Mouse (Mus musculus): ENCODE results near the gene Dtnbp1. TPM values are rescaled to one million over a fixed set of nuclear protein-coding genes. Genes with fewer than 3 reads are reported as not detected.

Dtnbp1 gene
- polyA plus RNA-seq, 1 experiment from 2014 or later, result 64.0 TPM

GRCm38 (mm10) chr13:44996339-44996738, 5.6 kb downstream of the Dtnbp1 start:
- Histone ChIP-seq H3K9ac (ENCODE audit: low read length) (no peak overlapping the region), H3K4me2 (ENCODE audit: low read length) (no peak overlapping the region), H3K27ac (ENCODE audit: low read depth) (no peak overlapping the region), H3K27me3 (replicated peaks; ENCODE audit: control insufficient read depth, insufficient read depth, low read length) (no peaks in the 10 kb centered on the region), H3K9me3 (ENCODE audit: control insufficient read depth, low read length) (no peaks in the 10 kb centered on the region), H3K4me3 (ENCODE audit: low read depth, low read length) (no peak overlapping the region), H3K36me3 (ENCODE audit: control insufficient read depth, insufficient read depth, low read length) (peaks cover 8% of the 10 kb centered on the region; the same call in 1 of the 2 replicates), H3K4me1 (replicated peaks; ENCODE audit: control insufficient read depth, insufficient read depth, low read length) (peaks cover 5% of the 10 kb centered on the region; the same call in 1 of the 2 replicates)
- 80% methylated on average over 5 of the region's 5 CpGs for WGBS
- ATAC-seq (replicated peaks; ENCODE audit: low FRiP score, low TSS enrichment, low read depth) (no peak), DNase-seq (ENCODE audit: low spot score) (no peak)

GRCm38 (mm10) chr13:44992550-44993205, 9.3 kb downstream of the Dtnbp1 start:
- H3K4me1 ChIP-seq (replicated peaks; ENCODE audit: control insufficient read depth, insufficient read depth, low read length), result no peaks in the 10 kb centered on the region
- H3K36me3 ChIP-seq (ENCODE audit: control insufficient read depth, insufficient read depth, low read length), result peaks cover 23% of the 10 kb centered on the region; the same call in 1 of the 2 replicates
- H3K4me2 ChIP-seq (ENCODE audit: low read length), result no peak overlapping the region
- ATAC-seq (replicated peaks; ENCODE audit: low FRiP score, low TSS enrichment, low read depth) (no peak), DNase-seq (ENCODE audit: low spot score) (no peak)
- H3K9me3 ChIP-seq (ENCODE audit: control insufficient read depth, low read length), result no peaks in the 10 kb centered on the region
- WGBS, result 88% methylated on average over 10 of the region's 10 CpGs
- no peak overlapping the region for H3K9ac ChIP-seq (ENCODE audit: low read length)
- H3K27me3 ChIP-seq (replicated peaks; ENCODE audit: control insufficient read depth, insufficient read depth, low read length), result no peaks in the 10 kb centered on the region
- H3K27ac ChIP-seq (ENCODE audit: low read depth), result no peak overlapping the region
- H3K4me3 ChIP-seq (ENCODE audit: low read depth, low read length), result no peak overlapping the region

DNA sequence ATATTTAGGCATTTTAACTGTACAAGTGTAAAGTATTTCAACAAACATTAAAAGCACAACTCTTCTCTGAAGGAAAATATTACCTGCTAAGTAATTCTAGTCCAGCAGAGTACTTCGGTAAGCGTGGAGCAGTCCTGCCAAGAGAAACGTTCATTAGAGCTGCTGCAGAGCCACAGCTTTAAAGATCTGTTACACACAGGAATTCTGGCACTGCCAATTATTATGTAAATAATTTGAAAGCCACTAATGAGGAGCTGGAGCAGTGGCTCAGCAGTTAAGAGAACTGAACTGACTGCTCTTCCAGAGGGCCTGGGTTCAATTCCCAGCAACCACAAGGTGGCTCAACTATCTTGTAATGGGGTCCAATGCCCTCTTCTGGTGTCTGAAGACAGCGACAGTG, 10.0 kb downstream of the Dtnbp1 start:
- H3K27ac ChIP-seq (ENCODE audit: low read depth), result no peak overlapping the region
- ATAC-seq (replicated peaks; ENCODE audit: low FRiP score, low TSS enrichment, low read depth) (no peak), DNase-seq (ENCODE audit: low spot score) (no peak)
- no peak overlapping the region for H3K4me3 ChIP-seq (ENCODE audit: low read depth, low read length)
- no peaks in the 10 kb centered on the region for H3K4me1 ChIP-seq (replicated peaks; ENCODE audit: control insufficient read depth, insufficient read depth, low read length)
- no peaks in the 10 kb centered on the region for H3K27me3 ChIP-seq (replicated peaks; ENCODE audit: control insufficient read depth, insufficient read depth, low read length)
- no peak overlapping the region for H3K9ac ChIP-seq (ENCODE audit: low read length)
- H3K36me3 ChIP-seq (ENCODE audit: control insufficient read depth, insufficient read depth, low read length), result peaks cover 29% of the 10 kb centered on the region; the same call in 1 of the 2 replicates
- H3K4me2 ChIP-seq (ENCODE audit: low read length), result no peak overlapping the region
- H3K9me3 ChIP-seq (ENCODE audit: control insufficient read depth, low read length), result no peaks in the 10 kb centered on the region
- WGBS, result 87% methylated on average over 4 of the region's 4 CpGs

GRCm38 (mm10) chr13:44990073-44990682, 11.8 kb downstream of the Dtnbp1 start:
- Histone ChIP-seq H3K4me1 (replicated peaks; ENCODE audit: control insufficient read depth, insufficient read depth, low read length) (no peaks in the 10 kb centered on the region; the same call in 1 of the 2 replicates), H3K4me2 (ENCODE audit: low read length) (no peak overlapping the region), H3K9ac (ENCODE audit: low read length) (no peak overlapping the region), H3K4me3 (ENCODE audit: low read depth, low read length) (no peak overlapping the region), H3K36me3 (ENCODE audit: control insufficient read depth, insufficient read depth, low read length) (peaks cover 37% of the 10 kb centered on the region; the same call in 1 of the 2 replicates), H3K9me3 (ENCODE audit: control insufficient read depth, low read length) (no peaks in the 10 kb centered on the region), H3K27ac (ENCODE audit: low read depth) (no peak overlapping the region), H3K27me3 (replicated peaks; ENCODE audit: control insufficient read depth, insufficient read depth, low read length) (no peaks in the 10 kb centered on the region)
- no peak for DNase-seq (ENCODE audit: low spot score)
- ATAC-seq (replicated peaks; ENCODE audit: low FRiP score, low TSS enrichment, low read depth), result no peak
- 88% methylated on average over 7 of the region's 7 CpGs for WGBS

DNA sequence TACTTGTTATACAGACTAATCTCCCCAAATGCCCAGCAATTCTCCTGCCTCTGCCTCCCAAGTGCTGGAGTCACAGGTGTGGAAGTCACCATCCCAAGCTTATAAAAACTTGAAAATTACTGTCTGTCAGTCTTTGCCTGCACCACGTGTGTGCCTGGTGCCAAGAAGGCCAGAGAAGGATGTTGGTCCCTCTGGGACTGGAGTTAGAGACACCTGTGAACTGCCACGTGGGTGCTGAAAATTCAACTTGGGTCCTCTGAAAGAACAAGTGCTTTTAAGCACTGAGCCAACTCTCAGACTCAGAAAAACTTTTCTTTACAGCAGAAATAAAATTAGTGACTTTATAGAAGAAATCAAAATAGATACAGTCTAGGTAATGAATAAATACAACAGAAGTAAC, 15.6 kb downstream of the Dtnbp1 start:
- H3K4me1 ChIP-seq (replicated peaks; ENCODE audit: control insufficient read depth, insufficient read depth, low read length), result no peaks in the 10 kb centered on the region; the same call in 1 of the 2 replicates
- no peak overlapping the region for H3K4me2 ChIP-seq (ENCODE audit: low read length)
- no peak for DNase-seq (ENCODE audit: low spot score)
- H3K9ac ChIP-seq (ENCODE audit: low read length), result no peak overlapping the region
- no peak overlapping the region for H3K27ac ChIP-seq (ENCODE audit: low read depth)
- WGBS, result 67% methylated on average over 2 of the region's 2 CpGs
- no peaks in the 10 kb centered on the region for H3K27me3 ChIP-seq (replicated peaks; ENCODE audit: control insufficient read depth, insufficient read depth, low read length)
- peaks cover 34% of the 10 kb centered on the region for H3K36me3 ChIP-seq (ENCODE audit: control insufficient read depth, insufficient read depth, low read length)
- H3K9me3 ChIP-seq (ENCODE audit: control insufficient read depth, low read length), result no peaks in the 10 kb centered on the region
- no peak for ATAC-seq (replicated peaks; ENCODE audit: low FRiP score, low TSS enrichment, low read depth)
- no peak overlapping the region for H3K4me3 ChIP-seq (ENCODE audit: low read depth, low read length)

- ATAC-seq (replicated peaks; ENCODE audit: low FRiP score, low TSS enrichment, low read depth) (no peak), DNase-seq (ENCODE audit: low spot score) (no peak)
- 67% methylated on average over 2 of the region's 2 CpGs for WGBS
These were observed 16.6 kb downstream of the Dtnbp1 start for GRCm38 (mm10) chr13:44985321-44985720.

GRCm38 (mm10) chr13:44983635-44984401, 18.1 kb downstream of the Dtnbp1 start:
- 83% methylated on average over 5 of the region's 5 CpGs for WGBS
- ATAC-seq (replicated peaks; ENCODE audit: low FRiP score, low TSS enrichment, low read depth) (no peak), DNase-seq (ENCODE audit: low spot score) (no peak)
- Histone ChIP-seq H3K36me3 (ENCODE audit: control insufficient read depth, insufficient read depth, low read length) (peaks cover 27% of the 10 kb centered on the region), H3K27ac (ENCODE audit: low read depth) (no peak overlapping the region), H3K9me3 (ENCODE audit: control insufficient read depth, low read length) (no peaks in the 10 kb centered on the region), H3K4me3 (ENCODE audit: low read depth, low read length) (no peak overlapping the region), H3K9ac (ENCODE audit: low read length) (no peak overlapping the region), H3K4me1 (replicated peaks; ENCODE audit: control insufficient read depth, insufficient read depth, low read length) (no peaks in the 10 kb centered on the region; the same call in 1 of the 2 replicates), H3K4me2 (ENCODE audit: low read length) (no peak overlapping the region), H3K27me3 (replicated peaks; ENCODE audit: control insufficient read depth, insufficient read depth, low read length) (no peaks in the 10 kb centered on the region)

More at GRCm38 (mm10) chr13:44985321-44985720, 16.6 kb downstream of the Dtnbp1 start:
- H3K27ac ChIP-seq (ENCODE audit: low read depth), result no peak overlapping the region
- H3K27me3 ChIP-seq (replicated peaks; ENCODE audit: control insufficient read depth, insufficient read depth, low read length), result no peaks in the 10 kb centered on the region
- no peaks in the 10 kb centered on the region for H3K9me3 ChIP-seq (ENCODE audit: control insufficient read depth, low read length)
- H3K4me1 ChIP-seq (replicated peaks; ENCODE audit: control insufficient read depth, insufficient read depth, low read length), result no peaks in the 10 kb centered on the region; the same call in 1 of the 2 replicates
- no peak overlapping the region for H3K4me3 ChIP-seq (ENCODE audit: low read depth, low read length)
- no peak overlapping the region for H3K9ac ChIP-seq (ENCODE audit: low read length)
- no peak overlapping the region for H3K4me2 ChIP-seq (ENCODE audit: low read length)
- H3K36me3 ChIP-seq (ENCODE audit: control insufficient read depth, insufficient read depth, low read length), result peaks cover 27% of the 10 kb centered on the region

GRCm38 (mm10) chr13:44982799-44983198, 19.1 kb downstream of the Dtnbp1 start:
- H3K36me3 ChIP-seq (ENCODE audit: control insufficient read depth, insufficient read depth, low read length), result peaks cover 20% of the 10 kb centered on the region
- no peak overlapping the region for H3K27ac ChIP-seq (ENCODE audit: low read depth)
- 93% methylated on average over 7 of the region's 7 CpGs for WGBS
- H3K9me3 ChIP-seq (ENCODE audit: control insufficient read depth, low read length), result no peaks in the 10 kb centered on the region
- H3K27me3 ChIP-seq (replicated peaks; ENCODE audit: control insufficient read depth, insufficient read depth, low read length), result no peaks in the 10 kb centered on the region
- H3K9ac ChIP-seq (ENCODE audit: low read length), result no peak overlapping the region
- no peak for ATAC-seq (replicated peaks; ENCODE audit: low FRiP score, low TSS enrichment, low read depth)
- H3K4me2 ChIP-seq (ENCODE audit: low read length), result no peak overlapping the region
- DNase-seq (ENCODE audit: low spot score), result no peak
- H3K4me1 ChIP-seq (replicated peaks; ENCODE audit: control insufficient read depth, insufficient read depth, low read length), result no peaks in the 10 kb centered on the region; the same call in 1 of the 2 replicates
- H3K4me3 ChIP-seq (ENCODE audit: low read depth, low read length), result no peak overlapping the region

Measured in intestine, embryonic 14.5 days (tissue).